Mouse (Mus musculus) thymus, adult 2 months (tissue): ENCODE measurements around the gene Ribc1.

Experiments used
- CTCF ChIP-seq: fragments of 200-500 bp; IDR thresholded peaks from 2 replicates; pipeline ENCODE4 v1.5.1; 2012; ENCODE audit warnings: mild to moderate bottlenecking, control low read depth, low read length, moderate library complexity, borderline replicate concordance; ENCODE audit not compliant: control insufficient read depth, poor library complexity, insufficient read depth; ENCODE audit errors: extremely low read depth
- POLR2A ChIP-seq: fragments of 200-500 bp; IDR thresholded peaks from 2 replicates; pipeline ENCODE4 v1.6.1; 2012; ENCODE audit warnings: mild to moderate bottlenecking, low read length, control low read depth, moderate library complexity; ENCODE audit not compliant: control insufficient read depth, poor library complexity, insufficient read depth; ENCODE audit errors: extremely low read depth

DNA sequence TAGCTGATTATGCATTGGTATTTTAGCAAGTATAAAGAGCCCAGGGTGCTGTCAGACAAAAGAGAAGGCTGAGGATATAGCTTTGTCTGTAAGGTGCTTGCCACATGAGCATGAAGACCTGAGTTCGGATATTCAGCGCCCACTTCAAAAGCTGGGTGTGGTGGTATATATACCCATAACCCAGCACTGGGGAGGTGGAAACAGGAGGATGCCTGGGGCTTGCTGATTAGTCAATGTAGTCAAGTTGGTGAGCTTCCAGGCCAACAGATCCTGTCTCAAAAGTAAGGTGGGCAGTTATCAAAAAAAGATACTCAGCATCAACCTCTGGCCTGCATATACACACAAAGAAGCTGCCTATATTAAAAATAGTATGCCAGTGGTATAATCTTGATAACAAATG is 3.2 kb upstream of the Ribc1 start:
- TF ChIP-seq CTCF (no peak), POLR2A (no peak)
